Mouse (Mus musculus) forebrain, embryonic 13.5 days (tissue): ENCODE data around the gene Tmem9. TPM values are rescaled to one million over a fixed set of nuclear protein-coding genes. Genes with fewer than 3 reads are reported as not detected.
A peak's percentile ranks its signal among the peaks of the same experiment; 100 is the strongest.

Source experiments
- ATAC-seq: fragments of 200-750 bp; cut with Nextera tagmentation; 2 replicates; pipeline ENCODE4 v1.8.0; 2017
- H3K27ac ChIP-seq: fragments of 300-500 bp; sonication (generic); 2 replicates; pipeline ENCODE4 v1.5.1; 2015; ENCODE audit warnings: inconsistent platforms, mild to moderate bottlenecking, moderate library complexity
- H3K27me3 ChIP-seq: fragments of 300-500 bp; sonication (generic); 2 replicates; pipeline ENCODE4 v1.6.1; 2015; ENCODE audit warnings: mild to moderate bottlenecking, inconsistent platforms
- H3K36me3 ChIP-seq: fragments of 300-500 bp; sonication (generic); 2 replicates; pipeline ENCODE4 v1.6.1; 2015; ENCODE audit warnings: mild to moderate bottlenecking, inconsistent platforms; ENCODE audit not compliant: poor library complexity, severe bottlenecking
- H3K4me1 ChIP-seq: fragments of 300-500 bp; sonication (generic); 2 replicates; pipeline ENCODE4 v1.6.1; 2015; ENCODE audit warnings: inconsistent platforms
- H3K4me2 ChIP-seq: fragments of 300-500 bp; sonication (generic); 2 replicates; pipeline ENCODE4 v1.6.1; 2015; ENCODE audit warnings: inconsistent platforms, mild to moderate bottlenecking, moderate library complexity
- H3K4me3 ChIP-seq: fragments of 300-500 bp; sonication (generic); 2 replicates; pipeline ENCODE4 v1.5.1; 2015; ENCODE audit warnings: mild to moderate bottlenecking, inconsistent platforms
- H3K9ac ChIP-seq: fragments of 300-500 bp; sonication (generic); 2 replicates; pipeline ENCODE4 v1.6.1; 2015; ENCODE audit warnings: mild to moderate bottlenecking, inconsistent platforms
- H3K9me3 ChIP-seq: fragments of 300-500 bp; sonication (generic); replicated peaks from 2 replicates; pipeline ENCODE4 v1.6.1; 2016; ENCODE audit warnings: inconsistent platforms
- WGBS: fragments of 180-500 bp; shearing (Covaris S2); methylation state at CpG from one replicate; pipeline ENCODE4 v1.1.7; 2015; 5-methylcytosine and 5-hydroxymethylcytosine counted together
- polyA plus RNA-seq: library from polyadenylated mRNA; unstranded; fragments of >200 nt; fragmentation: Nextera tagmentation; extraction: Ambion mirVana; gene quantifications from 2 replicates; pipeline ENCODE4 v1.2.1, GENCODE M21; 2015

The Tmem9 gene
- polyA plus RNA-seq: 130 and 149 TPM in 2 replicates

- peaks cover 11% of the 10 kb centered on the region for H3K4me1 ChIP-seq
- no peaks in the 10 kb centered on the region for H3K36me3 ChIP-seq
- peak within 1 kb of the TSS; percentile 39 for H3K4me3 ChIP-seq
- H3K9ac ChIP-seq: peak within 1 kb of the TSS; percentile 61
- no peaks in the 10 kb centered on the region for H3K9me3 ChIP-seq
- peak; percentile 84 for ATAC-seq
- peak within 1 kb of the TSS; percentile 74 for H3K4me2 ChIP-seq
- H3K27ac ChIP-seq: no peak within 1 kb of the TSS
- peaks cover 24% of the 10 kb centered on the region for H3K27me3 ChIP-seq
- 2% methylated on average over 37 of the region's 37 CpGs for WGBS
Measured at GRCm38 (mm10) chr1:136007211-136008158, at the start of gene Tmem9. Gene Tmem9, plus strand, starts transcription at chr1:136008150.

- H3K9ac ChIP-seq: no peak overlapping the region
- no peaks in the 10 kb centered on the region for H3K4me1 ChIP-seq
- no peak overlapping the region for H3K4me3 ChIP-seq
- H3K36me3 ChIP-seq: no peaks in the 10 kb centered on the region
- no peak overlapping the region for H3K4me2 ChIP-seq
- peak; percentile 33; the same call in 1 of the 2 replicates for ATAC-seq
- H3K9me3 ChIP-seq: no peaks in the 10 kb centered on the region
- 0 out of 2 replicates have a peak, but pooled peaks cover 6% of the 10 kb centered on the region for H3K27me3 ChIP-seq
- H3K27ac ChIP-seq: no peak overlapping the region
- WGBS: 53% methylated on average over 4 of the region's 4 CpGs
Measured at GRCm38 (mm10) chr1:135958483-135958882, 49.5 kb upstream of the Tmem9 start.

- ATAC-seq: no peak
- 69% methylated on average over 5 of the region's 5 CpGs for WGBS
Measured at GRCm38 (mm10) chr1:135963177-135963576, 44.8 kb upstream of the Tmem9 start.

GRCm38 (mm10) chr1:135964561-135964960 lies 43.4 kb upstream of the Tmem9 start:
- Histone ChIP-seq H3K4me2 (no peak overlapping the region), H3K36me3 (no peaks in the 10 kb centered on the region), H3K27me3 (0 out of 2 replicates have a peak, but pooled peaks cover 8% of the 10 kb centered on the region), H3K4me3 (no peak overlapping the region), H3K9ac (no peak overlapping the region), H3K4me1 (no peaks in the 10 kb centered on the region), H3K27ac (no peak overlapping the region), H3K9me3 (no peaks in the 10 kb centered on the region)
- WGBS: 74% methylated on average over 11 of the region's 11 CpGs
- no peak for ATAC-seq

More at GRCm38 (mm10) chr1:135963177-135963576, 44.8 kb upstream of the Tmem9 start:
- H3K4me1 ChIP-seq: no peaks in the 10 kb centered on the region
- no peak overlapping the region for H3K27ac ChIP-seq
- no peak overlapping the region for H3K4me2 ChIP-seq
- 0 out of 2 replicates have a peak, but pooled peaks cover 8% of the 10 kb centered on the region for H3K27me3 ChIP-seq
- no peak overlapping the region for H3K4me3 ChIP-seq
- H3K9ac ChIP-seq: no peak overlapping the region
- H3K36me3 ChIP-seq: no peaks in the 10 kb centered on the region
- no peaks in the 10 kb centered on the region for H3K9me3 ChIP-seq

GRCm38 (mm10) chr1:135967739-135968138 lies 40.2 kb upstream of the Tmem9 start:
- H3K4me2 ChIP-seq: no peak overlapping the region
- H3K27me3 ChIP-seq: 0 out of 2 replicates have a peak, but pooled peaks cover 5% of the 10 kb centered on the region
- H3K4me1 ChIP-seq: no peaks in the 10 kb centered on the region
- H3K9me3 ChIP-seq: no peaks in the 10 kb centered on the region
- no peak overlapping the region for H3K9ac ChIP-seq
- no peaks in the 10 kb centered on the region for H3K36me3 ChIP-seq
- no peak overlapping the region for H3K27ac ChIP-seq
- no peak overlapping the region for H3K4me3 ChIP-seq
- ATAC-seq: no peak
- WGBS: 82% methylated on average over 4 of the region's 4 CpGs

- 59% methylated on average over 2 of the region's 2 CpGs for WGBS
- no peaks in the 10 kb centered on the region for H3K36me3 ChIP-seq
- H3K4me3 ChIP-seq: no peak overlapping the region
- no peak overlapping the region for H3K27ac ChIP-seq
- H3K9me3 ChIP-seq: no peaks in the 10 kb centered on the region
- no peak overlapping the region for H3K9ac ChIP-seq
- no peak for ATAC-seq
- H3K4me1 ChIP-seq: no peaks in the 10 kb centered on the region
- H3K4me2 ChIP-seq: no peak overlapping the region
- 0 out of 2 replicates have a peak, but pooled peaks cover 2% of the 10 kb centered on the region for H3K27me3 ChIP-seq
Measured at GRCm38 (mm10) chr1:135970486-135970885, 37.5 kb upstream of the Tmem9 start.

GRCm38 (mm10) chr1:135972576-135972975 lies 35.4 kb upstream of the Tmem9 start:
- no peaks in the 10 kb centered on the region for H3K4me1 ChIP-seq
- no peaks in the 10 kb centered on the region for H3K27me3 ChIP-seq
- ATAC-seq: no peak
- no peaks in the 10 kb centered on the region for H3K36me3 ChIP-seq
- no peaks in the 10 kb centered on the region for H3K9me3 ChIP-seq
- no peak overlapping the region for H3K4me3 ChIP-seq
- H3K4me2 ChIP-seq: no peak overlapping the region
- WGBS: 92% methylated on average over 3 of the region's 3 CpGs
- H3K9ac ChIP-seq: no peak overlapping the region
- H3K27ac ChIP-seq: no peak overlapping the region

- no peak overlapping the region for H3K9ac ChIP-seq
- H3K4me2 ChIP-seq: no peak overlapping the region
- no peaks in the 10 kb centered on the region for H3K27me3 ChIP-seq
- H3K4me1 ChIP-seq: no peaks in the 10 kb centered on the region
- 63% methylated on average over 5 of the region's 5 CpGs for WGBS
- no peak overlapping the region for H3K27ac ChIP-seq
- H3K4me3 ChIP-seq: no peak overlapping the region
- no peak for ATAC-seq
- no peaks in the 10 kb centered on the region for H3K9me3 ChIP-seq
- H3K36me3 ChIP-seq: no peaks in the 10 kb centered on the region
Measured at GRCm38 (mm10) chr1:135984105-135984504, 23.8 kb upstream of the Tmem9 start.

- no peaks in the 10 kb centered on the region for H3K4me1 ChIP-seq
- H3K4me2 ChIP-seq: no peak overlapping the region
- no peak overlapping the region for H3K27ac ChIP-seq
- no peak for ATAC-seq
- no peak overlapping the region for H3K9ac ChIP-seq
- no peak overlapping the region for H3K4me3 ChIP-seq
- no peaks in the 10 kb centered on the region for H3K9me3 ChIP-seq
- no peaks in the 10 kb centered on the region for H3K27me3 ChIP-seq
- no peaks in the 10 kb centered on the region for H3K36me3 ChIP-seq
Measured at GRCm38 (mm10) chr1:135989876-135990275, 18.1 kb upstream of the Tmem9 start.

GRCm38 (mm10) chr1:135993470-135993869 lies 14.5 kb upstream of the Tmem9 start:
- Histone ChIP-seq H3K9ac (no peak overlapping the region), H3K27ac (no peak overlapping the region), H3K4me2 (no peak overlapping the region), H3K4me3 (no peak overlapping the region), H3K9me3 (no peaks in the 10 kb centered on the region), H3K27me3 (no peaks in the 10 kb centered on the region), H3K36me3 (no peaks in the 10 kb centered on the region), H3K4me1 (no peaks in the 10 kb centered on the region)
- ATAC-seq: no peak
- 84% methylated on average over 4 of the region's 4 CpGs for whole genome bisulfite sequencing

- no peak for ATAC-seq
- Histone ChIP-seq H3K4me1 (no peaks in the 10 kb centered on the region), H3K9ac (no peak overlapping the region), H3K4me2 (no peak overlapping the region), H3K4me3 (no peak overlapping the region), H3K36me3 (no peaks in the 10 kb centered on the region), H3K27ac (no peak overlapping the region), H3K27me3 (no peaks in the 10 kb centered on the region), H3K9me3 (no peaks in the 10 kb centered on the region)
- WGBS: 74% methylated on average over 7 of the region's 7 CpGs
Measured at GRCm38 (mm10) chr1:135997537-135997936, 10.4 kb upstream of the Tmem9 start.

- H3K4me1 ChIP-seq: no peaks in the 10 kb centered on the region
- no peak overlapping the region for H3K9ac ChIP-seq
- no peak overlapping the region for H3K4me2 ChIP-seq
- no peak for ATAC-seq
- no peak overlapping the region for H3K4me3 ChIP-seq
- H3K27me3 ChIP-seq: no peaks in the 10 kb centered on the region
- no peaks in the 10 kb centered on the region for H3K36me3 ChIP-seq
- H3K27ac ChIP-seq: no peak overlapping the region
- WGBS: 61% methylated on average over 8 of the region's 8 CpGs
- H3K9me3 ChIP-seq: no peaks in the 10 kb centered on the region
Measured at GRCm38 (mm10) chr1:135999720-136000287, 8.1 kb upstream of the Tmem9 start.
